Mouse (Mus musculus) gastrocnemius, postnatal 10 days (tissue): ENCODE measurements around the gene Trem1. TPM values are rescaled to one million over a fixed set of nuclear protein-coding genes. Genes with fewer than 3 reads are reported as not detected.

Source experiments
- DNase-seq: peaks from one replicate; pipeline ENCODE4 v3.0.0; 2021; ENCODE audit warnings: mixed read lengths
- total RNA-seq, 2 experiments: library from RNA; stranded (reverse); gene quantifications; 2 replicates each; pipeline ENCODE4 v1.2.3; 2021

Trem1 gene
- total RNA-seq, 2 experiments from 2014 or later, result 0.11 TPM; not detected in 1

GRCm38 (mm10) chr17:48267591-48267990 is 35.0 kb downstream of the Trem1 start:
- no peak for DNase-seq

- no peak for DNase-seq
Measured at GRCm38 (mm10) chr17:48268276-48268675, 35.7 kb downstream of the Trem1 start.

- DNase-seq, result no peak
Measured at GRCm38 (mm10) chr17:48269833-48270232, 37.3 kb downstream of the Trem1 start.

- DNase-seq, result no peak
Measured at GRCm38 (mm10) chr17:48272158-48272557, 39.6 kb downstream of the Trem1 start.

DNA sequence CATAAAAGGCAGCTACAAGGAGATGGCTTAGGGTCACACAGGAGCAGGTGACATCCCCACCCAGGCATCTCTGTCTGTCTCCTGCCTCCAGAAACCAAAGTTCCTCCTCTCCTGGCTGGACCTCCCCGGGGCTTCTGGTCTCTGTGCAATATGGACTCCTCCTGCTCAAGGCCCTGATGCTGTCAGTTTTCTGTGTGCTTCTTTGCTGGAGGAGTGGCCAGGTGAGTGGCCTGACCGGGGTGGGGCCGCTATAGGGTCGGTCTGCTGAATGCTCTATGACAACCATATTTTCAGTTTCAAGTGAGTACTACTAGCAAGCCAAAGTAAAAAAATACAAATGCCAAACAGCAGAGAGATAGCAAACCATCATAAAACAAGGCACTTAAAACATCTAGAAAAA is 40.0 kb downstream of the Trem1 start:
- DNase-seq, result no peak

- DNase-seq, result no peak
Measured at GRCm38 (mm10) chr17:48274098-48274497, 41.5 kb downstream of the Trem1 start.

DNA sequence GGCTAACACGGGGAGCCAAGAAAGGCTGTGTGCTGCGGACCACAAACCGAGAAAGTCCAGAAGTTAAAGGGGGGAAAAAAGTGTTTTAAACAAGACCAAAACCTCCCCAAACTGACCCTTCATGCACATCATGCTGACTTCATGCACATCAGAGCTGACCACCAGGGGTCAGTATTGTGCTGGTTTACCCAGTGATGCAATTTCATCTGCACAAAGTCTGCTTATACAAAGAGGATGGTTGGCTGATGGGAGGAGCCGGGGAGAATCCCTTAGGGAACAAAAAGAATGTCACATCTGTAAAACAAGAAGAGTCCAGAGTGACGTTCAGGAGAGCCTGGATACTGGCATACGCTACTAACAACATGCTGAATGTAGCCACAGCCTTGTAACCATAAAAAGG is 42.3 kb downstream of the Trem1 start:
- DNase-seq, result peak; percentile 82

DNA sequence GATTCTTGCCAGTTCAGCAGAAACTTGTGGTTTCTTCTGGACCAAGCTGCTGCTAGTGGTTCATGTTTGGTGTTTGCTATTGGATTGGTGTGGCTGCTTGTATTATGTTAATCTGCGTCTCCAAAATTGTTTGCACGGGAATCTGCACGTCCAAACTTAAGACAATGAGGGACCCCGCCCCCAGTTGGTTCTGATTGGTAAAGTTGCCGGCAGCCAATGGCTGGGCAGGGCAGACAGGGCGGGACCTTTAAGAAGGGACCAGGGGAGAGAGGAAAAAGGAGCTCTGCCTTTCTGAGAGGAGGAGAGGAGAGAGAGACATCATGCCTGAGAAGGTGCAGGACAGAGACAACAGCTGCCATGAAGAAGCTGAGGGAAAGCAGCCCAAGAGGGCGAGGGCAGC is 43.2 kb downstream of the Trem1 start:
- no peak for DNase-seq

DNA sequence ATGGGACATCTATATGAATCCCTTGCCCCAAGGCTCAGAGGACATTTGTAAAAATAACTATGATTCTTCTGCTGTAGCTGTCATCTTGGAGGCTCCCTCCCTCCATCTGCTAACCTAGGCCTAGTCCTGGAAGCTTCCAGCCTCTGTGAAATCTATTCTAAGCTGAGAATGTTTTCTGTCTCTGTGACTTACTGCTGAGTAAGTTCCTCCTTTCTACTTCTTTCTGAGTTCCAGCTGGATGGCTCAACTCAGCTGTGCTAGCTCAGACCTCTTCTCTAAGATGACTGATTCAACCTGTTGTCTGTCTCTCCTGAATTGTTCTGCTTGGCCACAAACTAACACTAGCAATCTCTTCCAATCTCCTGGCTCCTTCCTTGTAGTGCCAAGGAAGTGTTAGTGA is 45.8 kb downstream of the Trem1 start:
- DNase-seq, result no peak

DNA sequence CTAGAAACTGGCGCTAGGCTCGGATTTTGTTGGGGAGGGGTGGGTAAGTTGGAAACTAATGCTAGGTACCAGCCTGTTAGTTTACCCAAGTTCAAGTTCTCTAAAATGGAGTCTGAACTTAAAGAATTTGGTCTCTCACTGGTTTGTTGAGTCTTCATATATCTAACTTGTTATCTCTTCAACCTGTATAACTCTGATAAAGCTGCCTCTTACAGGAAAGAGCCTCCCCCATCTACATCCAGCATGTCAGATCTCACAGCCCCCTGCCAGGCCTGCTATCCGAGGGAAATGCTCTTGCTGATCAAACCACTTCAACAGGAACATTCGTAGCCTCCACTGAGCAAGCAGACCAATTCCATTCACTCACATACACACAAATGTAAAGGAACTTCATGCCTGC is 46.4 kb downstream of the Trem1 start:
- DNase-seq, result no peak

DNA sequence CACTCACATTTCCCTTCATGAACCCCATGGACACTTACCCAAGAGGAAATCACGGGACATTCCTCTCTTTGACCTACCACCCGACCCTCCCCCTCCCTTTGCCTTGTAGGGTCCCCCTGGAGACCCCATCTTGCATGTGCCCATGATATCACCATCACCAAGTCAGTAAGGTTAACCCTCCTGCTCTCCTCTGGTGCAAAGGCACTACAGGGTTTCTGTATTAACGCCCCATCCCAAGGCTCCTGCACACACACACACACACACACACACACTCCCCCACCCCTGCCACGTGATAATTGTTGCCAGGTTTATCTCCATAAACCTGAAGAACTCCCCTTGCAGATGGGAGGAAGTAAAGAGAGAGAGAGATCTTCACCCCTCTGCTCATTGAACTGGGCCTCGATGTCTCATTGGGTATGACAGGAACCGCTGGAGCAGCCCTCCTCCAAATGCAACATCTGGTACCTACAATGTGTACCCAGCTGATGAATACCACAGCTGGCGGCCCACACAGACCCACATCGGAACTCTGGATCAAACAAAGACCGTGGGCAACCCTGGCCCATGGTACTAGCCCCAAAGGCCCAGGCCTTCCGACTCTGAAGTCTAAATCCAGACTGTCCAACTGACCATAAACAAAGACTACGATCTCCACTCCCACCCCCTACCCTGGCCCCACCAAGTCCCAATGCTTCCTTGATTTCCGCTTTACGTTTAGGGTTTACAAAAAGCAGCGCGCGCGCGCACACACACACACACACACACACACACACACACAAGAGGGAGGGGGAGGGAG is 48.6 kb downstream of the Trem1 start:
- no peak for DNase-seq

GRCm38 (mm10) chr17:48281739-48282085 is 49.1 kb downstream of the Trem1 start:
- DNase-seq, result no peak

DNA sequence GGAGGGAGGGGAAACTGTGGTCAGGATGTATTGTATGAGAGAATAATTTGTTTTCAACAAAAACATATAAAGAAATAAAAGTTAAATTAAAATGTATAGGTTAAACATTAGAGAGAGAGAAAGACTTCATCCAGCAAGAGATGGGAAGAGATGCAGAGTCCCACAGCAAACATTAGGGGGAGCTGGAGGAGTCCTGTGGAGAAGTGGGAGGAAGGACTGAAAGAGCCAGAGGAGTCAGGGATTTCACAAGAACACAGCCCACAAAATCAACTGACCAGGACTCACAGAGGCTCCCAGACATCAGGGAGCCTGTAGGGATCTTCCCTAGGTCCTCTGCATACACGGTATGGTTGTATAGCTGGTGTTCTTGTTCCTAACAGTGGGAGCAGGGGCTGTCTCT is 54.2 kb downstream of the Trem1 start:
- no peak for DNase-seq

DNA sequence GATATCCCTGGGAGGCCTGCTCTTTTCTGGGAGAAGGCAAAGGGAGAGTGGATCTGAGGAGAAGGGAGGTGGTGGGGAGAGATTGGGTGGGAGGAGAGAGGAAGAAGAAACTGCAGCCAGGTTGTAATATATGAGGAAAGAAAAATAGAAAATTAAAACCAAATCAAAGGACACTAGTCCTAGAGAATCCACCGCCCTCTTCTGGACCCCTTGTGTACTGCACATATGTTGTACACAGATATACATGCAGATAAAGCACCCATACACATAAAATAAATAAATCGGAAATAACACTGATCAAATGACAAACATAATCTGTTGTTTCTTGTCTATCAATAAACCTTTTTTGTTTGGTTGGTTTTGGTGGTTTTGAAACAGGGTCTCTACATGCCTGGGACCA is 54.7 kb downstream of the Trem1 start:
- no peak for DNase-seq

DNA sequence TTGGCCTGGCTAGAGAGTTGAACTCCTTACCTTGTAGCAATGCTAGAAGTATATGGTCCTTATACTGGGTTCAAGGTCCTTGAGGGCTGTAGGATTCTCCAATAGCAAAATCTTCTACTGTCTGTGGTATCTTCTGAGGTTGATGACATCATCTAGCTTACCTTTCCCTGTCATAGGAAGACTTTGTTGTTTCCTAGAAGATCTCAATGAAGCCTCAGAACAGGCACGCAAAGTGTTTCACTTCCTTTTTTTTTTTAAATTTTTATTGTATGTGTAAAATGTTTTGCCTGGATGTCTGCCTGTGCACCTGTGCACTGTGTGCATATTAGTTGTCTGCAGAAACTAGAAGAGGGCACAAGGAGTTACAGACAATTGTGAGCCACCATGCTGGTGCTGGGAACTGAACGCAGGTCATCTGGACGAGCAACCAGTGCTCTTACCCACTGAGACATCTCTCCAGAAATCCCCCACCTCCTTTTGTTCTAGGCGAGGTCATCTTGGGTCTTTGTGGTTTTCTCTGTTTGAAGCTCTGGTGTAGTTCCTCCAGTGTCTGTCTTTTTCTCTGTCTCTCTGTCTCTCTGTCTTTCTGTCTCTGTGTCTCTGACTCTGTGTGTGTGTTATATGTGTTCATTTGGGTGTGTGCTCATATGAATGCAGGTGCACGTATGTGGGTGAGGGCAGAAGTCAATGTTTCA is 61.1 kb downstream of the Trem1 start:
- DNase-seq, result no peak

Other genes with a start within 250 kb of the Trem1 start
- not detected for gene 1700122O11Rik, start 194.5 kb upstream of the Trem1 start, total RNA-seq
- not detected for gene 1700067P10Rik, start 143.4 kb upstream of the Trem1 start, total RNA-seq
- not detected for gene 9830107B12Rik, start 86.5 kb upstream of the Trem1 start, total RNA-seq
- gene A530064D06Rik, start 65.5 kb upstream of the Trem1 start, total RNA-seq, result under 1 TPM in 1 of 2 experiments, not detected in 1; 0.23 TPM
- under 1 TPM in 1 of 2 experiments, not detected in 1; 0.27 TPM for gene Trem3, start 15.0 kb downstream of the Trem1 start, total RNA-seq
- under 1 TPM in 1 of 2 experiments, not detected in 1; 0.36 TPM for gene Treml4, start 31.5 kb downstream of the Trem1 start, total RNA-seq
- gene Treml2, start 66.7 kb downstream of the Trem1 start, total RNA-seq, result under 1 TPM in 1 of 2 experiments, not detected in 1; 0.18 TPM
- under 1 TPM; 0.05 to 0.34 TPM for gene B430306N03Rik, start 83.4 kb downstream of the Trem1 start, total RNA-seq
- 1 to 10 TPM; 1.4 to 1.8 TPM for gene Trem2, start 113.6 kb downstream of the Trem1 start, total RNA-seq
- gene Treml1, start 127.1 kb downstream of the Trem1 start, total RNA-seq, result not detected
- gene Nfya, start 177.1 kb downstream of the Trem1 start, total RNA-seq, result 10 to 100 TPM; 11.3 to 19.2 TPM
- 10 to 100 TPM in 1 of 2 experiments, 1 to 10 TPM in 1; 9.8 to 11.4 TPM for gene Oard1, start 177.2 kb downstream of the Trem1 start, total RNA-seq
- gene Apobec2, start 200.2 kb downstream of the Trem1 start, total RNA-seq, result 100 to 1,000 TPM; 515 to 520 TPM
- under 1 TPM in 1 of 2 experiments, not detected in 1; 0.93 TPM for gene Tspo2, start 218.8 kb downstream of the Trem1 start, total RNA-seq
- gene Unc5cl, start 222.1 kb downstream of the Trem1 start, total RNA-seq, result not detected